Mouse (Mus musculus): ENCODE data around the gene Acat2.
"Not testable (repeated sequence)": the region's sequence is repeated elsewhere in the genome, so short reads cannot be mapped to it uniquely, and the experiment has no call there.

The Acat2 gene

GRCm38 (mm10) chr17:12905810-12906209 lies 54.7 kb downstream of the Acat2 start:
- no peak for DNase-seq

- no peak for DNase-seq
Observed at GRCm38 (mm10) chr17:12904349-12904748, 56.2 kb downstream of the Acat2 start.

- DNase-seq = no peak
Observed at GRCm38 (mm10) chr17:12903372-12904333, 56.9 kb downstream of the Acat2 start.

GRCm38 (mm10) chr17:12902291-12902690 lies 58.3 kb downstream of the Acat2 start:
- no peak for DNase-seq

DNA sequence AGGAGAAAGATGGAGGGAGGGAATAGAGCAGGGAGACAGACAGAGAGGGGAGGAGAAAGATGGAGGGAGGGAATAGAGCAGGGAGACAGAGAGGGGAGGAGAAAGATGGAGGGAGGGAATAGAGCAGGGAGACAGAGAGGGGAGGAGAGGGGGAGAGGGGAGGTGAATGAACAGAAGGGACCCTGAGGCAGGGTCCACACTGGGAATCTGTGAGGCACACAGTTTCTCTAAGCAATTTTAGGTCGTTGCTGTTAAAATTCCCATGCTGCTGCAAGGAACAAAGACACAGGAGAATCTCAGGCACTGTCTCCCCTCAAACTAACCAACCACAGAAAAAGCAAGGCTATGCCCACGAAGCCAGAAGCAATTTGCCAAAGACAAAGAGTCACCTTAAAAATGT lies 61.9 kb downstream of the Acat2 start:
- not testable (repeated sequence) for DNase-seq

GRCm38 (mm10) chr17:12897674-12898073 lies 62.9 kb downstream of the Acat2 start:
- DNase-seq = no peak

Data from cerebellum, postnatal 25 days (tissue).